Mouse (Mus musculus) ES-E14 (cell line): ENCODE data around the gene Vmn1r114. TPM values are rescaled to one million over a fixed set of nuclear protein-coding genes. Genes with fewer than 3 reads are reported as not detected.
"Not testable (repeated sequence)": the region's sequence is repeated elsewhere in the genome, so short reads cannot be mapped to it uniquely, and the experiment has no call there.

Experiments used
- DNase-seq: peaks from one replicate; pipeline ENCODE4 v3.0.0-alpha.2; 2013; ENCODE audit warnings: low read depth, low spot score
- H3K27ac ChIP-seq: 2 replicates; pipeline ENCODE4 v1.5.1; 2012; ENCODE audit warnings: low read depth, mild to moderate bottlenecking, low read length, moderate library complexity, mixed read lengths; ENCODE audit not compliant: poor library complexity, insufficient read depth, severe bottlenecking
- H3K36me3 ChIP-seq: 2 replicates; pipeline ENCODE4 v1.6.1; 2012; ENCODE audit warnings: mild to moderate bottlenecking, low read length, moderate library complexity, mixed read lengths; ENCODE audit not compliant: control insufficient read depth, poor library complexity, insufficient read depth, severe bottlenecking
- H3K4me1 ChIP-seq, 2 experiments: fragments of 150-350 bp in 1 of 2; sonication (generic) in 1 of 2; 2 replicates each; pipeline ENCODE4 v1.6.1; 2012; ENCODE audit warnings: low read length in 2 of 2, mild to moderate bottlenecking in 1 of 2, mixed read lengths in 1 of 2; ENCODE audit not compliant: control insufficient read depth in 2 of 2, insufficient read depth in 2 of 2, poor library complexity in 1 of 2
- H3K4me3 ChIP-seq, 2 experiments: fragments of 150-350 bp in 1 of 2; sonication (generic) in 1 of 2; 2 replicates each; pipeline ENCODE4 v1.5.1; 2012; ENCODE audit warnings: low read length in 2 of 2, low read depth in 1 of 2, mild to moderate bottlenecking in 1 of 2, mixed read lengths in 1 of 2; ENCODE audit not compliant: insufficient read depth in 1 of 2, poor library complexity in 1 of 2, severe bottlenecking in 1 of 2
- H3K9ac ChIP-seq: 2 replicates; pipeline ENCODE4 v1.6.1; 2012; ENCODE audit warnings: low read depth, mild to moderate bottlenecking, low read length, mixed read lengths; ENCODE audit not compliant: poor library complexity, insufficient read depth, severe bottlenecking
- H3K9me3 ChIP-seq: fragments of 150-350 bp; sonication (generic); 2 replicates; pipeline ENCODE4 v1.6.1; 2012; ENCODE audit warnings: low read depth, mild to moderate bottlenecking, low read length; ENCODE audit not compliant: control insufficient read depth, insufficient read depth
- in situ Hi-C, 2 experiments: fragments of 600-800 bp; cut with MboI; formaldehyde crosslinking; loops; one replicate each; pipeline ENCODE4 v1.15.1; 2025; ENCODE audit warnings: low sequenced_read_pairs in 2 of 2, inconsistent platforms in 1 of 2; ENCODE audit not compliant: unreplicated experiment in 2 of 2
- total RNA-seq: library from RNA; depleted of rRNA; stranded (reverse); fragments of 300-350 nt; gene quantifications from 2 replicates; pipeline ENCODE4 v1.2.3, GENCODE M21; 2012; rRNA removed

Vmn1r114 gene
- total RNA-seq = not detected in 2 replicates

- H3K9me3 ChIP-seq, DNase-seq, H3K4me1 ChIP-seq, H3K36me3 ChIP-seq, H3K4me3 ChIP-seq, H3K9ac ChIP-seq, in situ Hi-C loops, H3K27ac ChIP-seq: not testable (repeated sequence)
These were observed at the start of gene Vmn1r114 for GRCm38 (mm10) chr7:20812086-20812485. Vmn1r114 (minus strand) TSS chr7:20812186.

- H3K36me3 ChIP-seq, H3K4me3 ChIP-seq, H3K4me1 ChIP-seq, H3K9me3 ChIP-seq, H3K27ac ChIP-seq, H3K9ac ChIP-seq, in situ Hi-C loops, DNase-seq: not testable (repeated sequence)
These were observed 32.9 kb upstream of the Vmn1r114 start, which contains the start of gene Vmn1r115 for GRCm38 (mm10) chr7:20844885-20845284. Vmn1r115 (minus strand) TSS chr7:20844985.

- DNase-seq, H3K27ac ChIP-seq, in situ Hi-C loops, H3K9ac ChIP-seq, H3K9me3 ChIP-seq, H3K4me3 ChIP-seq, H3K36me3 ChIP-seq, H3K4me1 ChIP-seq: not testable (repeated sequence)
These were observed 25.0 kb downstream of the Vmn1r114 start, which contains the start of gene Vmn1r113 for GRCm38 (mm10) chr7:20786985-20787384. Vmn1r113 (plus strand) TSS chr7:20787285.

GRCm38 (mm10) chr7:20770885-20771284 lies 41.1 kb downstream of the Vmn1r114 start, which contains the start of gene Vmn1r112:
Vmn1r112 (plus strand) TSS chr7:20771185.
- H3K4me3 ChIP-seq, H3K9me3 ChIP-seq, DNase-seq, H3K36me3 ChIP-seq, H3K4me1 ChIP-seq, H3K27ac ChIP-seq, in situ Hi-C loops, H3K9ac ChIP-seq: not testable (repeated sequence)

Other genes with a start within 250 kb of the Vmn1r114 start
- not detected in 2 replicates for gene Gm4141, start 235.9 kb downstream of the Vmn1r114 start, total RNA-seq
- not detected in 2 replicates for gene Gm4513, start 213.2 kb downstream of the Vmn1r114 start, total RNA-seq
- not detected in 2 replicates for gene Vmn1r107, start 143.3 kb downstream of the Vmn1r114 start, total RNA-seq
- gene Vmn1r111, start 109.0 kb downstream of the Vmn1r114 start, total RNA-seq = not detected in 2 replicates
- gene Gm10668, start 81.6 kb downstream of the Vmn1r114 start, total RNA-seq = not detected in 2 replicates
- gene Vmn1r112, start 41.0 kb downstream of the Vmn1r114 start, total RNA-seq = not detected in 2 replicates
- gene Vmn1r113, start 24.9 kb downstream of the Vmn1r114 start, total RNA-seq = not detected in 2 replicates
- not detected in 2 replicates for gene Vmn1r115, start 32.8 kb upstream of the Vmn1r114 start, total RNA-seq
- gene Vmn1r116, start 60.1 kb upstream of the Vmn1r114 start, total RNA-seq = not detected in 2 replicates
- gene Vmn1r117, start 71.9 kb upstream of the Vmn1r114 start, total RNA-seq = not detected in 2 replicates
- not detected in 2 replicates for gene Vmn1r118, start 100.2 kb upstream of the Vmn1r114 start, total RNA-seq
- gene Vmn1r119, start 200.3 kb upstream of the Vmn1r114 start, total RNA-seq = not detected in 2 replicates
- gene Vmn1r120, start 241.6 kb upstream of the Vmn1r114 start, total RNA-seq = not detected in 2 replicates